Mouse (Mus musculus): ENCODE measurements around the gene Mipep. TPM values are rescaled to one million over a fixed set of nuclear protein-coding genes. Genes with fewer than 3 reads are reported as not detected.

Mipep gene
- polyA plus RNA-seq, 1 experiment: 109 TPM

GRCm38 (mm10) chr14:60739155-60739554 lies 45.2 kb upstream of the Mipep start:
- TF ChIP-seq POLR2A (IDR thresholded peaks at IDR 0.05; ENCODE audit: control insufficient read depth, low read depth, low read length) (no peak), CTCF (IDR thresholded peaks at IDR 0.05; ENCODE audit: control insufficient read depth, insufficient read depth, insufficient replicate concordance, low read depth, low read length) (no peak)
- Histone ChIP-seq H3K4me3 (ENCODE audit: control insufficient read depth, low read depth, low read length) (no peak overlapping the region), H3K27me3 (ENCODE audit: control insufficient read depth, insufficient read depth, low read length) (no peaks in the 10 kb centered on the region), H3K4me1 (ENCODE audit: control insufficient read depth, insufficient read depth, low read length) (peaks cover 6% of the 10 kb centered on the region), H3K36me3 (ENCODE audit: control insufficient read depth, insufficient read depth, low read length) (no peaks in the 10 kb centered on the region), H3K27ac (ENCODE audit: control insufficient read depth, insufficient read depth, low read depth, low read length) (no peak overlapping the region)

DNA sequence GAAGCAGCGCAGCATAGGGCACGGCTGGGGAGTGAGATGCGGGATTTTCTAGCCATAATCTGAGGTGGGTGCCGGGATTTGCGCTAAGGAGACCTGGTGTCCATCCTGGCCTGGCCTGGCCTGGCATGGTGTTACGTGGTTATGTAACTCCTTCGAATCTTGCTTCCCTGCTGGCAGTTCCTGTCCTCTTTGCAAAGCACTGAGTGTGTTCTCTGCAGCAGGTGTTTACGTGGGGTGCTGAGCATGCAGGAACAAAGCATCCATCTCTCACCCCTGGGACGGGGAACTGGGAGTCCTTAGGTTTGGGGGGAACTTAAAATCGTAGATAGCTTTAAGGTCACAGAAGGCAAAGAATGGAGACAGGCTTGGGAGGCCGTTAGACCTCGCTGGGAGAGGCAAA lies 44.8 kb upstream of the Mipep start:
- TF ChIP-seq CTCF (IDR thresholded peaks at IDR 0.05; ENCODE audit: control insufficient read depth, insufficient read depth, insufficient replicate concordance, low read depth, low read length) (no peak), POLR2A (IDR thresholded peaks at IDR 0.05; ENCODE audit: control insufficient read depth, low read depth, low read length) (no peak)
- Histone ChIP-seq H3K4me1 (ENCODE audit: control insufficient read depth, insufficient read depth, low read length) (peaks cover 8% of the 10 kb centered on the region), H3K4me3 (ENCODE audit: control insufficient read depth, low read depth, low read length) (no peak overlapping the region), H3K27me3 (ENCODE audit: control insufficient read depth, insufficient read depth, low read length) (no peaks in the 10 kb centered on the region), H3K27ac (ENCODE audit: control insufficient read depth, insufficient read depth, low read depth, low read length) (peak overlapping the region; percentile 52; the same call in 1 of the 2 replicates), H3K36me3 (ENCODE audit: control insufficient read depth, insufficient read depth, low read length) (no peaks in the 10 kb centered on the region)

- H3K4me3 ChIP-seq (ENCODE audit: control insufficient read depth, low read depth, low read length): no peak overlapping the region
- H3K27me3 ChIP-seq (ENCODE audit: control insufficient read depth, insufficient read depth, low read length): no peaks in the 10 kb centered on the region
- H3K36me3 ChIP-seq (ENCODE audit: control insufficient read depth, insufficient read depth, low read length): no peaks in the 10 kb centered on the region
- TF ChIP-seq POLR2A (IDR thresholded peaks at IDR 0.05; ENCODE audit: control insufficient read depth, low read depth, low read length) (no peak), CTCF (IDR thresholded peaks at IDR 0.05; ENCODE audit: control insufficient read depth, insufficient read depth, insufficient replicate concordance, low read depth, low read length) (no peak)
- peak overlapping the region; percentile 29; the same call in 1 of the 2 replicates for H3K27ac ChIP-seq (ENCODE audit: control insufficient read depth, insufficient read depth, low read depth, low read length)
- H3K4me1 ChIP-seq (ENCODE audit: control insufficient read depth, insufficient read depth, low read length): peaks cover 8% of the 10 kb centered on the region
These were observed 43.9 kb upstream of the Mipep start for GRCm38 (mm10) chr14:60740507-60740906.

- Histone ChIP-seq H3K4me1 (ENCODE audit: control insufficient read depth, insufficient read depth, low read length) (peaks cover 8% of the 10 kb centered on the region), H3K36me3 (ENCODE audit: control insufficient read depth, insufficient read depth, low read length) (no peaks in the 10 kb centered on the region), H3K4me3 (ENCODE audit: control insufficient read depth, low read depth, low read length) (no peak overlapping the region), H3K27ac (ENCODE audit: control insufficient read depth, insufficient read depth, low read depth, low read length) (no peak overlapping the region), H3K27me3 (ENCODE audit: control insufficient read depth, insufficient read depth, low read length) (no peaks in the 10 kb centered on the region)
- TF ChIP-seq CTCF (IDR thresholded peaks at IDR 0.05; ENCODE audit: control insufficient read depth, insufficient read depth, insufficient replicate concordance, low read depth, low read length): no peak
- TF ChIP-seq POLR2A (IDR thresholded peaks at IDR 0.05; ENCODE audit: control insufficient read depth, low read depth, low read length): no peak
These were observed 43.3 kb upstream of the Mipep start for GRCm38 (mm10) chr14:60741033-60741432.

DNA sequence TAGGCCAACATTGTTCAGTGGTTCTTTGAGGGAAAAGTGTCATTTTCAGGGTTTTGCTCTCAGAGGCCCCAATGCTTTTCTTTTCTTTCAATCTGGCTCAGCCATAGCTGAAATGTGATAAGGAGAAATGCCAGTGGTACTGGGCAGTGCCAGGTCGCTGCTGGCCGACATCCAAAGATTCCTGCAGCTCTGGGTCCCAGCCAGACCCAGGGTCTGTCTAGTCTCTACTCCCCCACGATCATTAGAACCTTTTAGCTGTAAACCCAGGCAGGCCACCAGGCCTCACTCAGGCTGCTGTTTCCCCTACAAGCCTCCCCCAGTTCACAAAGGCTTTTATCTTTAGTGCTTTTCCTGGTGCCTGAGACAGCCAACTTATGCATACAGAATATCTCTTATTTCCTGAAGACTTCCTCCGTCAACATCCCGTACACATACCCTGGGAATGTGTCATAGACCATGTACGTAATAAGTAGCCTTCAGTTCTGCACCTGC lies 42.8 kb upstream of the Mipep start:
- peaks cover 8% of the 10 kb centered on the region for H3K4me1 ChIP-seq (ENCODE audit: control insufficient read depth, insufficient read depth, low read length)

GRCm38 (mm10) chr14:60743681-60744080 lies 40.7 kb upstream of the Mipep start:
- Histone ChIP-seq H3K4me3 (ENCODE audit: control insufficient read depth, low read depth, low read length) (no peak overlapping the region), H3K27me3 (ENCODE audit: control insufficient read depth, insufficient read depth, low read length) (no peaks in the 10 kb centered on the region), H3K27ac (ENCODE audit: control insufficient read depth, insufficient read depth, low read depth, low read length) (no peak overlapping the region), H3K36me3 (ENCODE audit: control insufficient read depth, insufficient read depth, low read length) (no peaks in the 10 kb centered on the region), H3K4me1 (ENCODE audit: control insufficient read depth, insufficient read depth, low read length) (peaks cover 6% of the 10 kb centered on the region)
- TF ChIP-seq POLR2A (IDR thresholded peaks at IDR 0.05; ENCODE audit: control insufficient read depth, low read depth, low read length) (no peak), CTCF (IDR thresholded peaks at IDR 0.05; ENCODE audit: control insufficient read depth, insufficient read depth, insufficient replicate concordance, low read depth, low read length) (no peak)

More for the DNA sequence above, 42.8 kb upstream of the Mipep start:
- Histone ChIP-seq H3K4me3 (ENCODE audit: control insufficient read depth, low read depth, low read length) (no peak overlapping the region), H3K27ac (ENCODE audit: control insufficient read depth, insufficient read depth, low read depth, low read length) (no peak overlapping the region), H3K36me3 (ENCODE audit: control insufficient read depth, insufficient read depth, low read length) (no peaks in the 10 kb centered on the region), H3K27me3 (ENCODE audit: control insufficient read depth, insufficient read depth, low read length) (no peaks in the 10 kb centered on the region)
- no peak for TF ChIP-seq CTCF (IDR thresholded peaks at IDR 0.05; ENCODE audit: control insufficient read depth, insufficient read depth, insufficient replicate concordance, low read depth, low read length)
- TF ChIP-seq POLR2A (IDR thresholded peaks at IDR 0.05; ENCODE audit: control insufficient read depth, low read depth, low read length): no peak

- Histone ChIP-seq H3K27me3 (ENCODE audit: control insufficient read depth, insufficient read depth, low read length) (no peaks in the 10 kb centered on the region), H3K4me3 (ENCODE audit: control insufficient read depth, low read depth, low read length) (no peak overlapping the region), H3K36me3 (ENCODE audit: control insufficient read depth, insufficient read depth, low read length) (no peaks in the 10 kb centered on the region), H3K4me1 (ENCODE audit: control insufficient read depth, insufficient read depth, low read length) (peaks cover 6% of the 10 kb centered on the region), H3K27ac (ENCODE audit: control insufficient read depth, insufficient read depth, low read depth, low read length) (no peak overlapping the region)
- TF ChIP-seq POLR2A (IDR thresholded peaks at IDR 0.05; ENCODE audit: control insufficient read depth, low read depth, low read length): no peak
- TF ChIP-seq CTCF (IDR thresholded peaks at IDR 0.05; ENCODE audit: control insufficient read depth, insufficient read depth, insufficient replicate concordance, low read depth, low read length): no peak
These were observed 39.2 kb upstream of the Mipep start for GRCm38 (mm10) chr14:60745201-60745600.

DNA sequence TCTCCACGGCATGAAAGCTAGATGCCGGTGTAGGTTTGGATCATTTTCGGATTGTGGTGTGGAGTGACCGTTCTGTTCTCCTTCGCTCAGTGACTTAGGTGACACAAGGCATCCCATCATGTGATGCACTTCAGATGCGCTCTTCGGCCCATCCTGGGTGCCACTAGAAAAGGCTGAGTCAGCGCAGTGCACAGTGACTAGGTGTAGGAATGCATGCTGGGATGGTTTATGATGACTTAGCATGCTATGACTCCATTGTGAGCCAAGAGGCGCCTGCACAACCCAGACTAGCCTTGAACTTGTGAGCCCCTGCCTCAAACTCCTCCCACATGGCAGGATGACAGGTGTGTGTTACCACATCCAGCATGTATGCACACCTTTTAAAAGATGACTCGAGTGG lies 38.2 kb upstream of the Mipep start:
- no peaks in the 10 kb centered on the region for H3K36me3 ChIP-seq (ENCODE audit: control insufficient read depth, insufficient read depth, low read length)

More for the DNA sequence above, 38.2 kb upstream of the Mipep start:
- no peak overlapping the region for H3K4me3 ChIP-seq (ENCODE audit: control insufficient read depth, low read depth, low read length)
- H3K27ac ChIP-seq (ENCODE audit: control insufficient read depth, insufficient read depth, low read depth, low read length): no peak overlapping the region
- no peaks in the 10 kb centered on the region for H3K27me3 ChIP-seq (ENCODE audit: control insufficient read depth, insufficient read depth, low read length)
- TF ChIP-seq CTCF (IDR thresholded peaks at IDR 0.05; ENCODE audit: control insufficient read depth, insufficient read depth, insufficient replicate concordance, low read depth, low read length) (no peak), POLR2A (IDR thresholded peaks at IDR 0.05; ENCODE audit: control insufficient read depth, low read depth, low read length) (no peak)
- H3K4me1 ChIP-seq (ENCODE audit: control insufficient read depth, insufficient read depth, low read length): peaks cover 3% of the 10 kb centered on the region

Measured in testis, adult 2 months (tissue).